Mouse (Mus musculus): Measurements from ENCODE around the gene Cxcl17. TPM values are rescaled to one million over a fixed set of nuclear protein-coding genes. Genes with fewer than 3 reads are reported as not detected.
"Not testable (repeated sequence)": the region's sequence is repeated elsewhere in the genome, so short reads cannot be mapped to it uniquely, and the experiment has no call there.

Cxcl17 gene
- polyA plus RNA-seq, 1 experiment from 2014 or later, result not detected

DNA sequence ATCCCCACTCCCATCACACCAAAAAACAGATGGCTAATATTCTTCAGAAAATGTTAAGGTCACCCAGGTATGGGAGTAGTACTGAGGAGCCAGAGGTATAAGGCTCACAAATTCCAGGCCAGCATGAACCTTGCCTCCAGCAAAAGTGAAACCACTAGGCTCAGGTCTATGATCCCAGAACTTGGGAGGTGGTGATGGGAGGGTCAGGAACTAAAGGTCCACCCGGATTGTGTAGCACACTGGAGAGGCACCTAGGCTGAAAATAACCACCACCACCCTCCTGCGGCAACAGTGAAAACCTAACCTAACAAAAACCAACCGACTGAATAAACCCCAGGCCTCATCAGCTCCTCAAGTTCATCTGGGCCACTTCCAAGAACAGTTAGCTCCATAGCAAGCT, 15.6 kb upstream of the Cxcl17 start:
- 84% methylated on average over 3 of the region's 3 CpGs for WGBS (ENCODE audit: insufficient replicate concordance)
- no peak overlapping the region for H3K4me3 ChIP-seq (ENCODE audit: low read depth, low read length)
- no peaks in the 10 kb centered on the region for H3K36me3 ChIP-seq (ENCODE audit: control insufficient read depth, insufficient read depth, low read length)
- no peak overlapping the region for H3K4me2 ChIP-seq
- no peak overlapping the region for H3K27ac ChIP-seq (ENCODE audit: low read depth, low read length)
- peaks cover 3% of the 10 kb centered on the region; the same call in 1 of the 2 replicates for H3K27me3 ChIP-seq (ENCODE audit: control insufficient read depth, insufficient read depth, low read length)
- no peak overlapping the region for H3K9ac ChIP-seq (ENCODE audit: low read depth, low read length)
- no peaks in the 10 kb centered on the region for H3K4me1 ChIP-seq (ENCODE audit: control insufficient read depth, insufficient read depth, low read length)
- H3K9me3 ChIP-seq (replicated peaks; ENCODE audit: control insufficient read depth, low read length), result no peaks in the 10 kb centered on the region
- ATAC-seq (replicated peaks; ENCODE audit: insufficient number of reproducible peaks, low FRiP score, low TSS enrichment), result no peak

GRCm38 (mm10) chr7:25427144-25427543, 14.5 kb upstream of the Cxcl17 start:
- no peak overlapping the region for H3K4me3 ChIP-seq (ENCODE audit: low read depth, low read length)
- no peaks in the 10 kb centered on the region for H3K9me3 ChIP-seq (replicated peaks; ENCODE audit: control insufficient read depth, low read length)
- H3K9ac ChIP-seq (ENCODE audit: low read depth, low read length), result no peak overlapping the region
- 73% methylated on average over 5 of the region's 5 CpGs for WGBS (ENCODE audit: insufficient replicate concordance)
- no peak overlapping the region for H3K4me2 ChIP-seq
- ATAC-seq (replicated peaks; ENCODE audit: insufficient number of reproducible peaks, low FRiP score, low TSS enrichment), result no peak
- H3K27me3 ChIP-seq (ENCODE audit: control insufficient read depth, insufficient read depth, low read length), result peaks cover 15% of the 10 kb centered on the region
- H3K4me1 ChIP-seq (ENCODE audit: control insufficient read depth, insufficient read depth, low read length), result no peaks in the 10 kb centered on the region
- no peak overlapping the region for H3K27ac ChIP-seq (ENCODE audit: low read depth, low read length)
- no peaks in the 10 kb centered on the region for H3K36me3 ChIP-seq (ENCODE audit: control insufficient read depth, insufficient read depth, low read length)

DNA sequence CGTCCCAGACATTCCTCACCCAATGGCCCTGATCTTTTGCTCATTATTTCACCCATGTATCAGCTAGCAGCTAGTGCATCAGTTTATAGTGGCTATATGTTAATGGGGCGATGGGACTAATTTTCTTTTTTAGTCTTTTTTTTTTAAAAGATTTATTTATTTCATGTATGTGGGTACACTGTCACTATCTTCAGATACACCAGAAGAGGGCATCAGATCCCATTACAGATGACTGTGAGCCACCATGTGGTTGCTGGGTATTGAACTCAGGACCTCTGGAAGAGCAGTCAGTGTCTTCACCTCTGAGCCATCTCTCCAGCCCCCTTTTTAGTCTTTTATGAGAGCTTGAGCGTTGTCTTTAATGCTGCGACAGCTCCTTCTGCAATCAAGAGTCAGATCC, 13.7 kb upstream of the Cxcl17 start:
- H3K9me3 ChIP-seq (replicated peaks; ENCODE audit: control insufficient read depth, low read length); H3K9ac ChIP-seq (ENCODE audit: low read depth, low read length); H3K4me1 ChIP-seq (ENCODE audit: control insufficient read depth, insufficient read depth, low read length); H3K4me3 ChIP-seq (ENCODE audit: low read depth, low read length); ATAC-seq (replicated peaks; ENCODE audit: insufficient number of reproducible peaks, low FRiP score, low TSS enrichment); H3K36me3 ChIP-seq (ENCODE audit: control insufficient read depth, insufficient read depth, low read length); H3K27ac ChIP-seq (ENCODE audit: low read depth, low read length); H3K4me2 ChIP-seq: not testable (repeated sequence)
- WGBS (ENCODE audit: insufficient replicate concordance), result 85% methylated on average over 4 of the region's 4 CpGs
- H3K27me3 ChIP-seq (ENCODE audit: control insufficient read depth, insufficient read depth, low read length), result peaks cover 22% of the 10 kb centered on the region

DNA sequence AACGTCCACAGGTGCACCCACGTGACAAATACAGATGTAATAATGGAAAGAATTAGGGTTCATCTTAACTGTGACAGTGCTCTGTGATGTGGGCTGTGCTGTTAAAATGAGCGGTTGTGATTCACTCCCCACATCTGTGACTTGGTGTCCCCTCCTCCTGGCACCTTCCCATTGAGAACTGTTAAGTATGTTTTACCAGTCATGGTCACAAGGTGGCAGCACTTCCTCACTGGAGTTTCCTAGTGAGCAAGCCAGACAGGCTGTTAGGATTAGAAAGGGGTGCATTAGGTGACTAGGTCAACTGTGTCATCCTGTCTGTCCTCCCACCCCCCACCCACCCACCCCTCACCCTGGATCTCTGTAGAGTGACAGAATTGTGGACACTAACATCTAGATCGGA, 11.7 kb upstream of the Cxcl17 start:
- 36% methylated on average over 4 of the region's 4 CpGs for WGBS (ENCODE audit: insufficient replicate concordance)
- H3K4me2 ChIP-seq, result no peak overlapping the region
- no peak overlapping the region for H3K9ac ChIP-seq (ENCODE audit: low read depth, low read length)
- no peaks in the 10 kb centered on the region for H3K9me3 ChIP-seq (replicated peaks; ENCODE audit: control insufficient read depth, low read length)
- ATAC-seq (replicated peaks; ENCODE audit: insufficient number of reproducible peaks, low FRiP score, low TSS enrichment), result no peak
- no peak overlapping the region for H3K27ac ChIP-seq (ENCODE audit: low read depth, low read length)
- H3K27me3 ChIP-seq (ENCODE audit: control insufficient read depth, insufficient read depth, low read length), result peaks cover 22% of the 10 kb centered on the region
- no peaks in the 10 kb centered on the region for H3K4me1 ChIP-seq (ENCODE audit: control insufficient read depth, insufficient read depth, low read length)
- H3K36me3 ChIP-seq (ENCODE audit: control insufficient read depth, insufficient read depth, low read length), result no peaks in the 10 kb centered on the region
- no peak overlapping the region for H3K4me3 ChIP-seq (ENCODE audit: low read depth, low read length)

DNA sequence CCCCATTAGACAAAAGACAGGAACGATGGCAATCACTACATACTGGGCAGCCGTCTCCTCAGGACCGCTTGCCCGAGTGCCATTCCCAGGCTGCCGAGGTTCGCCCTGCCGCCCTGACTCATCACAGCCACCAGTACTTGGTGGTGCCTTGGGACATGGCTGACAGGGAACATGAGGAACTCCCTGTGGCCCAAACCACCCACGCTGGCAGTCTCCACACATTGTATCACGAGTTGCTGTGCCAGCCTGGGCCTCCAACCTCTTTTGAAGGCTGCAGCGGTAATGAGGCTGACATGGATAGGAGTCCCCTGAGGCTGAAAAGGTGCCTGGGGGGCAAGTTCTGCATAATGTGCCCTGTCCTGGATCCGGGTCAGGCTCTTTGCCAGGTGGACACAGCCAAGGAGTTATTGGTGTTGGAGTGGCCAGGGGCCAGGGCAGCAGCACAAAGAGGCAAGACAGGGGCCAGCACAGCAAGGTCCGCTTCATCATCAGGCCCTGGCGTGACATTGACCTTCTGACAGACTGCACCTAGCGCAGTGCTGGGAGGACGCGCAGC, 9.7 kb upstream of the Cxcl17 start:
- Histone ChIP-seq H3K27me3 (ENCODE audit: control insufficient read depth, insufficient read depth, low read length) (peaks cover 22% of the 10 kb centered on the region), H3K9me3 (replicated peaks; ENCODE audit: control insufficient read depth, low read length) (no peaks in the 10 kb centered on the region), H3K4me1 (ENCODE audit: control insufficient read depth, insufficient read depth, low read length) (no peaks in the 10 kb centered on the region), H3K9ac (ENCODE audit: low read depth, low read length) (no peak overlapping the region), H3K4me3 (ENCODE audit: low read depth, low read length) (no peak overlapping the region), H3K27ac (ENCODE audit: low read depth, low read length) (no peak overlapping the region), H3K4me2 (no peak overlapping the region), H3K36me3 (ENCODE audit: control insufficient read depth, insufficient read depth, low read length) (no peaks in the 10 kb centered on the region)
- ATAC-seq (replicated peaks; ENCODE audit: insufficient number of reproducible peaks, low FRiP score, low TSS enrichment), result no peak
- WGBS (ENCODE audit: insufficient replicate concordance), result 68% methylated on average over 16 of the region's 16 CpGs

GRCm38 (mm10) chr7:25419943-25420342, 7.3 kb upstream of the Cxcl17 start:
- H3K9me3 ChIP-seq (replicated peaks; ENCODE audit: control insufficient read depth, low read length), result no peaks in the 10 kb centered on the region
- no peak for ATAC-seq (replicated peaks; ENCODE audit: insufficient number of reproducible peaks, low FRiP score, low TSS enrichment)
- peaks cover 22% of the 10 kb centered on the region for H3K27me3 ChIP-seq (ENCODE audit: control insufficient read depth, insufficient read depth, low read length)
- H3K9ac ChIP-seq (ENCODE audit: low read depth, low read length), result no peak overlapping the region
- WGBS (ENCODE audit: insufficient replicate concordance), result 83% methylated on average over 4 of the region's 4 CpGs
- H3K4me1 ChIP-seq (ENCODE audit: control insufficient read depth, insufficient read depth, low read length), result no peaks in the 10 kb centered on the region
- H3K4me3 ChIP-seq (ENCODE audit: low read depth, low read length), result no peak overlapping the region
- H3K4me2 ChIP-seq, result no peak overlapping the region
- no peaks in the 10 kb centered on the region for H3K36me3 ChIP-seq (ENCODE audit: control insufficient read depth, insufficient read depth, low read length)
- no peak overlapping the region for H3K27ac ChIP-seq (ENCODE audit: low read depth, low read length)

DNA sequence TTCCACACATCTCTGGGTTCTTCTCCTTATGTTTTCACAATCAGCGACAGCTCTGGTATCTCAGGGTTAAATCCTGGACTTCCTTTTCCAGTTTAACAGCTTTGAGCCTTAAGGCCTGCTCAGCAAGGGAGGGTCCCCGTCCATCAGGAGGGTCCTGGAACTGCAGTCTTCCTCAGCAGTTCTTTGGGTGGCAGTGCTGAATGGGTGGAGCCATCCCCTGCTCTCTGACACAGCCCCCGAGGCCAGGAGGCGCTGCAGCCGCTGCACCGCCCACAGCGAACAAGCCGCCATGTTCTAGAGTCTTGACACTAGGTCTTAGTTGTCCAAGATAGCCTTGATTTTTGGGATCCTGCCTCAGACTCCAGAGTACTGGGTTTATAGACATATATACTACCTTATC, 6.8 kb upstream of the Cxcl17 start:
- no peak overlapping the region for H3K4me3 ChIP-seq (ENCODE audit: low read depth, low read length)
- H3K4me1 ChIP-seq (ENCODE audit: control insufficient read depth, insufficient read depth, low read length), result no peaks in the 10 kb centered on the region
- no peak overlapping the region for H3K9ac ChIP-seq (ENCODE audit: low read depth, low read length)
- H3K9me3 ChIP-seq (replicated peaks; ENCODE audit: control insufficient read depth, low read length), result no peaks in the 10 kb centered on the region
- ATAC-seq (replicated peaks; ENCODE audit: insufficient number of reproducible peaks, low FRiP score, low TSS enrichment), result no peak
- no peak overlapping the region for H3K27ac ChIP-seq (ENCODE audit: low read depth, low read length)
- no peak overlapping the region for H3K4me2 ChIP-seq
- peaks cover 22% of the 10 kb centered on the region for H3K27me3 ChIP-seq (ENCODE audit: control insufficient read depth, insufficient read depth, low read length)
- 78% methylated on average over 8 of the region's 8 CpGs for WGBS (ENCODE audit: insufficient replicate concordance)
- H3K36me3 ChIP-seq (ENCODE audit: control insufficient read depth, insufficient read depth, low read length), result no peaks in the 10 kb centered on the region

GRCm38 (mm10) chr7:25417597-25417996, 4.9 kb upstream of the Cxcl17 start:
- Histone ChIP-seq H3K4me1 (ENCODE audit: control insufficient read depth, insufficient read depth, low read length) (no peaks in the 10 kb centered on the region), H3K27me3 (ENCODE audit: control insufficient read depth, insufficient read depth, low read length) (peaks cover 12% of the 10 kb centered on the region), H3K36me3 (ENCODE audit: control insufficient read depth, insufficient read depth, low read length) (no peaks in the 10 kb centered on the region), H3K9ac (ENCODE audit: low read depth, low read length) (no peak overlapping the region), H3K9me3 (replicated peaks; ENCODE audit: control insufficient read depth, low read length) (no peaks in the 10 kb centered on the region), H3K4me3 (ENCODE audit: low read depth, low read length) (no peak overlapping the region), H3K4me2 (no peak overlapping the region), H3K27ac (ENCODE audit: low read depth, low read length) (no peak overlapping the region)
- ATAC-seq (replicated peaks; ENCODE audit: insufficient number of reproducible peaks, low FRiP score, low TSS enrichment), result no peak
- 58% methylated on average over 1 of the region's 1 CpGs for WGBS (ENCODE audit: insufficient replicate concordance)

DNA sequence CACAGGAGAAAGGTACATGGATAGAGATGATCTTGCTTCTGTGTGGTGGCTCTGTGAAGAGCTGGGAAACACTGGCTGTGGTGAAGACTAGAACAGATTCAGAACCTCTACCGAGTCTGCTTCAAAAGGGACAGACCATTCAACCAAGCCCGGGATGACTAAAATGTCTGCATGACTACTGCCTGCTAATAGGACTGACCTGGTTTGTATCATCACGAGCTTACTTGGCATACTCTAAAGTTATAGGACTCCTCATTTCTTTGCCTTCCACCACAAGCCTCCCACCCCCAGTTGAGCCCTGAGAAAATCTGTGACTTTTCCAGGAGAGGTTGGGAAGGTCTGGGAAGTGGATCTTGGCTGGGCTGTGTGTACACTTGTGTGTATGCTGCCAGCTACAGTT, 825 bp downstream of the Cxcl17 start:
- no peak for ATAC-seq (replicated peaks; ENCODE audit: insufficient number of reproducible peaks, low FRiP score, low TSS enrichment)
- H3K4me1 ChIP-seq (ENCODE audit: control insufficient read depth, insufficient read depth, low read length), result no peaks in the 10 kb centered on the region
- H3K36me3 ChIP-seq (ENCODE audit: control insufficient read depth, insufficient read depth, low read length), result no peaks in the 10 kb centered on the region
- H3K4me2 ChIP-seq, result no peak overlapping the region
- H3K4me3 ChIP-seq (ENCODE audit: low read depth, low read length), result no peak overlapping the region
- H3K27me3 ChIP-seq (ENCODE audit: control insufficient read depth, insufficient read depth, low read length), result no peaks in the 10 kb centered on the region
- H3K27ac ChIP-seq (ENCODE audit: low read depth, low read length), result no peak overlapping the region
- H3K9ac ChIP-seq (ENCODE audit: low read depth, low read length), result no peak overlapping the region
- no peaks in the 10 kb centered on the region for H3K9me3 ChIP-seq (replicated peaks; ENCODE audit: control insufficient read depth, low read length)
- WGBS (ENCODE audit: insufficient replicate concordance), result 68% methylated on average over 3 of the region's 3 CpGs
